Comparison of ENCODE assay signal across 19 mouse cellular contexts in the genomic region with DNA sequence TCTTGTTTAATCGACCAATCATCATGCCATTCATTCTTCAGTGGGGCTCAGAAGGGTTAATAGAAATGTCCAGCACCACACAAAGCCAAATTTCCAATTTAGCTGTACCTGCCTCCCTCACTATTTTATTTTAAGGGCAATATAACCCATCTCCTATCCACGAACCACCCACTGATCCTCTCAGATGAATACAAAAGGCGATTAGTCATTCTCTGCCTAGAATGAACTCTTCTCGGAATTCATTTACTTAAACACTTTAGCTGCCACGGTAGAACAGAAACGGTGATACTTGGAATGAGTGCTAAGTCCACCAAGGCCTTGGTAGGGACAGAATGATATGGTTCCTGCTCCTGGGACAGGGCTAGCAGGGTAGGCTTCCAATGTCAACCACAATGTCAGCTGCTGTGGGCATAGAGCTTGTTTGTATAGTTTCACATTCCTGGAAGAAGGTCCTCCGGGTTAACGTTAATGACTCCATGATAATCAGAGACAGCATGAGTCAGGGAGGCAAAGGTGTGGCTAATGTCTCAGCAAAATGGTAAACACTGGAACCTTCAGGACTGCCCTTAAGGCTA. TPM values are rescaled to one million over a fixed set of nuclear protein-coding genes. Genes with fewer than 3 reads are reported as not detected.
A peak's percentile ranks its signal among the peaks of the same experiment; 100 is the strongest.
DNase-seq lines count a peak whose midpoint lies in the region; ATAC-seq and TF ChIP-seq lines count a peak whose summit lies in the region.
"Had no signal": no experiment of that assay in that cellular context is flagged by ENCODE, and none has a peak within 500 bp of the region (broad histone marks: within the 10 kb centered on the region; RNA-seq: fewer than 3 reads in every experiment).

No protein-coding gene starts in this region.

- intact Hi-C loops in heart, adult 2 months (cut with DNase I) = no loop called here

- ATAC-seq in lung, postnatal 0 days = no peak
- ATAC-seq in activated CD4-positive, CD25-positive, alpha-beta regulatory T cell, adult 4 months = no peak

- H3K27ac ChIP-seq in heart, adult 2 months = no peak overlapping the region
- no peak overlapping the region for H3K27ac ChIP-seq in lung, postnatal 0 days (ENCODE audit: low read length)
- H3K27ac ChIP-seq: embryonic facial prominence, embryonic 13.5 days; heart, embryonic 13.5 days; hindbrain, embryonic 15.5 days; limb, embryonic 13.5 days; liver, embryonic 15.5 days had no signal

- no peak overlapping the region for H3K9ac ChIP-seq in heart, adult 2 months (ENCODE audit: low read depth, low read length)
- H3K9ac ChIP-seq in lung, postnatal 0 days (replicated peaks; ENCODE audit: low read depth) = no peak overlapping the region
- H3K9ac ChIP-seq: embryonic facial prominence, embryonic 13.5 days; heart, embryonic 13.5 days; hindbrain, embryonic 15.5 days; limb, embryonic 13.5 days; liver, embryonic 15.5 days had no signal

- H3K9me3 ChIP-seq in lung, postnatal 0 days (ENCODE audit: low read length) = no peaks in the 10 kb centered on the region
- H3K9me3 ChIP-seq: embryonic facial prominence, embryonic 13.5 days; heart, embryonic 13.5 days; hindbrain, embryonic 15.5 days; limb, embryonic 13.5 days; liver, embryonic 15.5 days had no signal

- WGBS in heart, adult 2 months = 57% methylated on average over 8 of the region's 8 CpGs
- 34% methylated on average over 8 of the region's 8 CpGs for WGBS in lung, postnatal 0 days
- WGBS in lung, adult 2 months = 39% methylated on average over 8 of the region's 8 CpGs

- H3K27me3 ChIP-seq in heart, adult 2 months (ENCODE audit: control insufficient read depth, insufficient read depth, low read length) = no peaks in the 10 kb centered on the region
- H3K27me3 ChIP-seq in lung, postnatal 0 days (replicated peaks; ENCODE audit: insufficient read depth, low read length) = no peaks in the 10 kb centered on the region
- H3K27me3 ChIP-seq: CH12.LX; embryonic facial prominence, embryonic 13.5 days; heart, embryonic 13.5 days; hindbrain, embryonic 15.5 days; liver, embryonic 15.5 days had no signal

- H3K4me2 ChIP-seq in lung, postnatal 0 days (replicated peaks; ENCODE audit: low read depth, low read length) = peak overlapping the region; percentile 19; the same call in 1 of the 2 replicates
- H3K4me2 ChIP-seq: embryonic facial prominence, embryonic 13.5 days; heart, embryonic 13.5 days; hindbrain, embryonic 15.5 days; limb, embryonic 13.5 days; liver, embryonic 15.5 days; midbrain, embryonic 11.5 days had no signal

- TF ChIP-seq CTCF in heart, adult 2 months (IDR thresholded peaks at IDR 0.05) = no peak
- no peak for TF ChIP-seq CTCF in lung, postnatal 0 days (IDR thresholded peaks at IDR 0.05)
- no peak for TF ChIP-seq CTCF in lung, adult 2 months (IDR thresholded peaks at IDR 0.05; ENCODE audit: insufficient read depth, low read length)

- peak; percentile 67 for DNase-seq in heart, adult 11 months
- DNase-seq in heart, adult 2 months = no peak
- peak; percentile 17 for DNase-seq in lung, postnatal 0 days (ENCODE audit: low spot score)
- no peak for DNase-seq in lung, adult 2 months
- DNase-seq in kidney, postnatal 36 days = peak; percentile 30 to 44
- no peak for DNase-seq in gastrocnemius, postnatal 25 days
- no peak for DNase-seq in retina, embryonic 14.5 days (ENCODE audit: low spot score)
- DNase-seq: cerebellum, adult 9-11 months; gastrocnemius, postnatal 36 days; heart, postnatal 36 days; thymus, postnatal 14 days had no signal

- no peak for TF ChIP-seq POLR2A in heart, adult 2 months (IDR thresholded peaks at IDR 0.05; ENCODE audit: insufficient read depth, low read depth, low read length)
- no peak for TF ChIP-seq POLR2A in lung, adult 2 months (IDR thresholded peaks at IDR 0.05; ENCODE audit: borderline replicate concordance, extremely low read depth, low read depth, low read length)

- TF ChIP-seq EP300 in heart, adult 2 months (IDR thresholded peaks at IDR 0.05; ENCODE audit: insufficient read depth, low read depth, low read length) = no peak
- no peak for TF ChIP-seq EP300 in lung, postnatal 0 days (IDR thresholded peaks at IDR 0.05)

- no peak overlapping the region for H3K4me3 ChIP-seq in heart, adult 2 months
- H3K4me3 ChIP-seq in lung, postnatal 0 days (ENCODE audit: low read depth, low read length) = no peak overlapping the region
- no peak overlapping the region for H3K4me3 ChIP-seq in lung, adult 2 months (replicated peaks; ENCODE audit: extremely low read depth, low read depth, low read length)
- H3K4me3 ChIP-seq: embryonic facial prominence, embryonic 13.5 days; heart, embryonic 13.5 days; hindbrain, embryonic 15.5 days; limb, embryonic 13.5 days; liver, embryonic 15.5 days had no signal

- no peaks in the 10 kb centered on the region for H3K79me2 ChIP-seq in heart, adult 2 months (replicated peaks; ENCODE audit: control insufficient read depth, insufficient read depth, low read length)

- H3K4me1 ChIP-seq in heart, adult 2 months (ENCODE audit: control insufficient read depth, insufficient read depth, low read length) = no peaks in the 10 kb centered on the region
- H3K4me1 ChIP-seq in lung, postnatal 0 days (ENCODE audit: insufficient read depth, low read depth, low read length) = no peaks in the 10 kb centered on the region
- no peaks in the 10 kb centered on the region; the same call in 1 of the 2 replicates for H3K4me1 ChIP-seq in lung, adult 2 months (ENCODE audit: control insufficient read depth, insufficient read depth, low read length)
- H3K4me1 ChIP-seq: embryonic facial prominence, embryonic 13.5 days; heart, embryonic 13.5 days; hindbrain, embryonic 15.5 days had no signal

- no peaks in the 10 kb centered on the region for H3K36me3 ChIP-seq in heart, adult 2 months (ENCODE audit: control insufficient read depth, insufficient read depth, low read length)
- H3K36me3 ChIP-seq in lung, postnatal 0 days (ENCODE audit: insufficient read depth, low read length) = no peaks in the 10 kb centered on the region
- H3K36me3 ChIP-seq: embryonic facial prominence, embryonic 13.5 days; heart, embryonic 13.5 days; hindbrain, embryonic 15.5 days; limb, embryonic 13.5 days; liver, embryonic 15.5 days had no signal

RNA-seq across cellular contexts. Expression of gene Tax1bp1, which starts 33.0 kb away (rescaled TPM):
- 100 to 1,000 TPM; 110 to 124 TPM for total RNA-seq in heart, adult 2 months (2021)
- polyA plus RNA-seq in heart, adult 2 months (2012; rRNA removed) = 26.1 and 50.9 TPM in 2 replicates
- 234 and 235 TPM in 2 replicates for polyA plus RNA-seq in lung, postnatal 0 days (2015; fragmentation: Nextera tagmentation; extraction: Ambion mirVana)
- 30.5 and 31.2 TPM in 2 replicates for polyA plus RNA-seq in lung, adult 2 months (2012; rRNA removed)
- total RNA-seq in gastrocnemius, postnatal 25 days (2021) = 10 to 100 TPM; 65.9 to 67.8 TPM
- 100 to 1,000 TPM; 210 to 248 TPM for polyA plus RNA-seq in activated CD4-positive, CD25-positive, alpha-beta regulatory T cell, adult 4 months (2017; shearing (Covaris generic))

RNA-seq across cellular contexts. Expression of gene Hibadh, which starts 40.4 kb away (rescaled TPM):
- 100 to 1,000 TPM; 218 to 263 TPM for total RNA-seq in heart, adult 2 months (2021)
- 170 and 260 TPM in 2 replicates for polyA plus RNA-seq in heart, adult 2 months (2012; rRNA removed)
- 113 and 119 TPM in 2 replicates for polyA plus RNA-seq in lung, postnatal 0 days (2015; fragmentation: Nextera tagmentation; extraction: Ambion mirVana)
- polyA plus RNA-seq in lung, adult 2 months (2012; rRNA removed) = 28.1 and 37.5 TPM in 2 replicates
- 100 to 1,000 TPM; 107 to 108 TPM for total RNA-seq in gastrocnemius, postnatal 25 days (2021)
- 10 to 100 TPM; 34.0 to 48.4 TPM for polyA plus RNA-seq in activated CD4-positive, CD25-positive, alpha-beta regulatory T cell, adult 4 months (2017; shearing (Covaris generic))

Comparison
In these comparisons a context has a peak if more than half of its experiments do, and no peak if none do; other contexts are left out.
1. DNase-seq: peak in heart, adult 11 months (single experiment), lung, postnatal 0 days (single experiment) and kidney, postnatal 36 days (2 of 2); none in heart, adult 2 months (0 of 2), lung, adult 2 months (single experiment), gastrocnemius, postnatal 25 days (single experiment) and retina, embryonic 14.5 days (single experiment).